Mouse (Mus musculus) left cerebral cortex, postnatal 4 days (tissue): ENCODE results near the gene Itpr2. TPM values are rescaled to one million over a fixed set of nuclear protein-coding genes. Genes with fewer than 3 reads are reported as not detected.

Experiments used
- DNase-seq: peaks from one replicate; pipeline ENCODE4 v3.0.0-alpha.2; 2022
- intact Hi-C: fragments of 180-260 bp; cut with DNase I; formaldehyde crosslinking; loops from one replicate; pipeline ENCODE4 v1.15.1; 2025
- total RNA-seq, 2 experiments: library from RNA; stranded (reverse); gene quantifications; 2 replicates each; pipeline ENCODE4 v1.2.3; 2021

Itpr2 gene
- total RNA-seq, 2 experiments from 2014 or later: 11.3 to 12.9 TPM

GRCm38 (mm10) chr6:146429694-146430380 lies 72.2 kb downstream of the Itpr2 start:
- intact Hi-C loops: no loop called here
- peak; percentile 40 for DNase-seq

- intact Hi-C loops: no loop called here
- no peak for DNase-seq
Measured at GRCm38 (mm10) chr6:146424778-146425177, 77.2 kb downstream of the Itpr2 start.

- DNase-seq: no peak
- intact Hi-C loops: no loop called here
Measured at GRCm38 (mm10) chr6:146424326-146424725, 77.7 kb downstream of the Itpr2 start.

GRCm38 (mm10) chr6:146420718-146421117 lies 81.3 kb downstream of the Itpr2 start:
- DNase-seq: no peak
- intact Hi-C loops: no loop called here

GRCm38 (mm10) chr6:146416461-146416860 lies 85.6 kb downstream of the Itpr2 start:
- no peak for DNase-seq
- intact Hi-C loops: no loop called here

- intact Hi-C loops: loop anchor here (5.0 kb wide), 1 partner anchor 1052 kb away; no protein-coding TSS in a partner anchor
- no peak for DNase-seq
Measured at GRCm38 (mm10) chr6:146414094-146414493, 87.9 kb downstream of the Itpr2 start.

GRCm38 (mm10) chr6:146411446-146412070 lies 90.5 kb downstream of the Itpr2 start:
- no peak for DNase-seq
- intact Hi-C loops: loop anchor here (5.0 kb wide), 1 partner anchor 1049 kb away; no protein-coding TSS in a partner anchor

- DNase-seq: no peak
- intact Hi-C loops: loop anchor here (5.0 kb wide), 1 partner anchor 1048 kb away; no protein-coding TSS in a partner anchor
Measured at GRCm38 (mm10) chr6:146410427-146410810, 91.6 kb downstream of the Itpr2 start.

GRCm38 (mm10) chr6:146409692-146410426 lies 92.2 kb downstream of the Itpr2 start:
- intact Hi-C loops: loop anchor here (5.0 to 10.0 kb wide), 2 partner anchors 575 to 1048 kb away; no protein-coding TSS in a partner anchor

GRCm38 (mm10) chr6:146405380-146405779 lies 96.6 kb downstream of the Itpr2 start:
- DNase-seq: peak; percentile 37
- intact Hi-C loops: loop anchor here (10.0 kb wide), 1 partner anchor 571 kb away; no protein-coding TSS in a partner anchor

More at GRCm38 (mm10) chr6:146409692-146410426, 92.2 kb downstream of the Itpr2 start:
- DNase-seq: peak; percentile 80

GRCm38 (mm10) chr6:146404876-146405275 lies 97.1 kb downstream of the Itpr2 start:
- intact Hi-C loops: loop anchor here (10.0 kb wide), 1 partner anchor 570 kb away; no protein-coding TSS in a partner anchor
- DNase-seq: no peak

- intact Hi-C loops: loop anchor here (10.0 kb wide), 1 partner anchor 569 kb away; no protein-coding TSS in a partner anchor
- DNase-seq: peak; percentile 27
Measured at GRCm38 (mm10) chr6:146404156-146404555, 97.9 kb downstream of the Itpr2 start.

- intact Hi-C loops: loop anchor here (10.0 kb wide), 1 partner anchor 568 kb away; no protein-coding TSS in a partner anchor
- DNase-seq: no peak
Measured at GRCm38 (mm10) chr6:146402905-146403642, 98.9 kb downstream of the Itpr2 start.

- intact Hi-C loops: no loop called here
- no peak for DNase-seq
Measured at GRCm38 (mm10) chr6:146397803-146398202, 104.2 kb downstream of the Itpr2 start.

- no peak for DNase-seq
- intact Hi-C loops: no loop called here
Measured at GRCm38 (mm10) chr6:146396253-146396652, 105.8 kb downstream of the Itpr2 start.

- DNase-seq: no peak
- intact Hi-C loops: no loop called here
Measured at GRCm38 (mm10) chr6:146395616-146396015, 106.4 kb downstream of the Itpr2 start.

GRCm38 (mm10) chr6:146392188-146392587 lies 109.8 kb downstream of the Itpr2 start:
- intact Hi-C loops: no loop called here
- no peak for DNase-seq

- intact Hi-C loops: no loop called here
Measured at GRCm38 (mm10) chr6:146390159-146390558, 111.9 kb downstream of the Itpr2 start.

GRCm38 (mm10) chr6:146388010-146388409 lies 114.0 kb downstream of the Itpr2 start:
- intact Hi-C loops: no loop called here
- no peak for DNase-seq

More at GRCm38 (mm10) chr6:146390159-146390558, 111.9 kb downstream of the Itpr2 start:
- no peak for DNase-seq

- intact Hi-C loops: no loop called here
- no peak for DNase-seq
Measured at GRCm38 (mm10) chr6:146387039-146387713, 114.8 kb downstream of the Itpr2 start.
